Mouse (Mus musculus) left cerebral cortex, postnatal 36 days (tissue): ENCODE data around the gene Slc7a6. TPM values are rescaled to one million over a fixed set of nuclear protein-coding genes. Genes with fewer than 3 reads are reported as not detected.
A peak's percentile ranks its signal among the peaks of the same experiment; 100 is the strongest.

Experiments used
- DNase-seq, 2 experiments: peaks; one replicate each; pipeline ENCODE4 v3.0.0; 2021 to 2022; ENCODE audit warnings: low spot score in 2 of 2, mixed read lengths in 1 of 2
- intact Hi-C: fragments of 180-260 bp; cut with DNase I; formaldehyde crosslinking; loops from one replicate; pipeline ENCODE4 v1.15.1; 2025
- total RNA-seq, 2 experiments: library from RNA; stranded (reverse); gene quantifications; 2 replicates each; pipeline ENCODE4 v1.2.3; 2021

Slc7a6 gene
- total RNA-seq, 2 experiments from 2014 or later = 24.0 to 28.7 TPM

- intact Hi-C loops = no loop called here
- peak; percentile 40 to 58 for DNase-seq
Measured at GRCm38 (mm10) chr8:106137906-106138477, 30.7 kb upstream of the Slc7a6 start.

- DNase-seq = no peak
- intact Hi-C loops = no loop called here
Measured at GRCm38 (mm10) chr8:106138616-106139015, 30.0 kb upstream of the Slc7a6 start.

- DNase-seq = no peak
- intact Hi-C loops = loop anchor here (2.0 to 5.0 kb wide), 3 partner anchors 57 to 262 kb away; no protein-coding TSS in a partner anchor
Measured at GRCm38 (mm10) chr8:106140191-106140590, 28.5 kb upstream of the Slc7a6 start.

- peak; percentile 75 to 82 for DNase-seq
- intact Hi-C loops = loop anchor here (2.0 to 5.0 kb wide), 3 partner anchors 56 to 262 kb away; no protein-coding TSS in a partner anchor
Measured at GRCm38 (mm10) chr8:106140769-106141168, 27.9 kb upstream of the Slc7a6 start.

- DNase-seq = no peak
- intact Hi-C loops = no loop called here
Measured at GRCm38 (mm10) chr8:106145331-106145730, 23.3 kb upstream of the Slc7a6 start.

GRCm38 (mm10) chr8:106146014-106146413, 22.6 kb upstream of the Slc7a6 start:
- no peak for DNase-seq
- intact Hi-C loops = no loop called here

GRCm38 (mm10) chr8:106147868-106148565, 20.6 kb upstream of the Slc7a6 start:
- intact Hi-C loops = no loop called here
- no peak for DNase-seq

GRCm38 (mm10) chr8:106149025-106149424, 19.6 kb upstream of the Slc7a6 start:
- intact Hi-C loops = no loop called here
- DNase-seq = no peak

GRCm38 (mm10) chr8:106149801-106150652, 18.6 kb upstream of the Slc7a6 start, which contains the start of gene Pla2g15:
Gene Pla2g15 (plus strand): TSS chr8:106150399.
- intact Hi-C loops = no loop called here
- DNase-seq = peak; percentile 92

GRCm38 (mm10) chr8:106150653-106151000, 18.0 kb upstream of the Slc7a6 start:
- intact Hi-C loops = no loop called here
- no peak for DNase-seq

- no peak for DNase-seq
- intact Hi-C loops = no loop called here
Measured at GRCm38 (mm10) chr8:106151041-106151440, 17.6 kb upstream of the Slc7a6 start.

- intact Hi-C loops = no loop called here
- no peak for DNase-seq
Measured at GRCm38 (mm10) chr8:106152876-106153275, 15.8 kb upstream of the Slc7a6 start.

- DNase-seq = no peak
- intact Hi-C loops = no loop called here
Measured at GRCm38 (mm10) chr8:106157419-106157818, 11.2 kb upstream of the Slc7a6 start.

GRCm38 (mm10) chr8:106158381-106158780, 10.3 kb upstream of the Slc7a6 start:
- intact Hi-C loops = no loop called here
- DNase-seq = no peak

GRCm38 (mm10) chr8:106159876-106160275, 8.8 kb upstream of the Slc7a6 start:
- no peak for DNase-seq
- intact Hi-C loops = no loop called here

GRCm38 (mm10) chr8:106163251-106163650, 5.4 kb upstream of the Slc7a6 start:
- intact Hi-C loops = no loop called here
- no peak for DNase-seq

- intact Hi-C loops = loop anchor here (5.0 kb wide), 1 partner anchor 47 kb away; the partner anchor contains the start of genes Prmt7 and Slc7a6os
- peak; percentile 64 to 74 for DNase-seq
Measured at GRCm38 (mm10) chr8:106165460-106165859, 3.2 kb upstream of the Slc7a6 start.

GRCm38 (mm10) chr8:106169017-106169933, 618 bp downstream of the Slc7a6 start:
- peak; percentile 40 to 86 for DNase-seq
- intact Hi-C loops = loop anchor here (2.0 to 5.0 kb wide), 2 partner anchors 26 to 43 kb away; partner anchors contain the start of genes Prmt7 and Slc7a6os

- intact Hi-C loops = loop anchor here (2.0 to 5.0 kb wide), 2 partner anchors 25 to 42 kb away; partner anchors contain the start of genes Prmt7 and Slc7a6os
- DNase-seq = no peak
Measured at GRCm38 (mm10) chr8:106169934-106170480, 1.4 kb downstream of the Slc7a6 start.
